Mouse (Mus musculus): ENCODE data around the gene Msrb3.

DNA sequence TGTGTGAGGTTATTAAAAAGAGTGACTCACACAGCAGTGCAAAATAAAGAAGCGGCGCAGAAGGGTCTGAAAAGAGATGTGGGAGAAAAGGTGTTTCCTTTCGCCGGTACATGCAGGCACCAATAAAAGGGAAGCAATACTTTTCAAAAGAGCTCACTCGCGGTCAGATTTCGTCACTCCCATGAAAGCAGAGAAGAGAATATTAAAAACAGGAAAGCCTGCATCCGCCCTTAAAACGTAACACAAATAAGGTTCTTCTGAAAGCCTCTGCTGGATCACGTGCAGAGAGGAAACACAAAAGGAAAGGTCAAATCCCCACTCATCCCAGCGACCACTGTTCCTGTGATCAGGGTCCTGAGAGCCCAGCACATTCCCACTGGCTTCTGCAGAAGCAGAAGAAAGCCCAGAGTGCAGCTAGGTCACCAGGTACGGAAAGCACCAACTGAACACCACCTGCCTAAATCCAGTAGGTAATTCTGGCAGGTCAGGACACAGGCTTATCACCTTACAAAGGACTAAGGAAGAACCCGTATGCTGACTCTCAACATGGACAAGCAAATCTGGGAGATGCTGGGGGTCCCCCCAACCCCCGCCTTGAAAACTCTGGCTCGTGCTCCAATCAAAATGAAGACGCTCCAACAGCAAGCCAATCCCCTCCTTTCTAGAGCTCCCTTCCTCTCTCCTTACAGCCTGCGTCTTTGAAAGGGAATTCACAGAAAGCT, 16.4 kb downstream of the Msrb3 start:
- TF ChIP-seq EP300 (IDR thresholded peaks at IDR 0.05; ENCODE audit: low read depth) (no peak), CTCF (IDR thresholded peaks at IDR 0.05; ENCODE audit: low read depth) (no peak)

Measured in heart, postnatal 0 days (tissue).